Mouse (Mus musculus): Measurements from ENCODE around the gene Dnaja3.

DNA sequence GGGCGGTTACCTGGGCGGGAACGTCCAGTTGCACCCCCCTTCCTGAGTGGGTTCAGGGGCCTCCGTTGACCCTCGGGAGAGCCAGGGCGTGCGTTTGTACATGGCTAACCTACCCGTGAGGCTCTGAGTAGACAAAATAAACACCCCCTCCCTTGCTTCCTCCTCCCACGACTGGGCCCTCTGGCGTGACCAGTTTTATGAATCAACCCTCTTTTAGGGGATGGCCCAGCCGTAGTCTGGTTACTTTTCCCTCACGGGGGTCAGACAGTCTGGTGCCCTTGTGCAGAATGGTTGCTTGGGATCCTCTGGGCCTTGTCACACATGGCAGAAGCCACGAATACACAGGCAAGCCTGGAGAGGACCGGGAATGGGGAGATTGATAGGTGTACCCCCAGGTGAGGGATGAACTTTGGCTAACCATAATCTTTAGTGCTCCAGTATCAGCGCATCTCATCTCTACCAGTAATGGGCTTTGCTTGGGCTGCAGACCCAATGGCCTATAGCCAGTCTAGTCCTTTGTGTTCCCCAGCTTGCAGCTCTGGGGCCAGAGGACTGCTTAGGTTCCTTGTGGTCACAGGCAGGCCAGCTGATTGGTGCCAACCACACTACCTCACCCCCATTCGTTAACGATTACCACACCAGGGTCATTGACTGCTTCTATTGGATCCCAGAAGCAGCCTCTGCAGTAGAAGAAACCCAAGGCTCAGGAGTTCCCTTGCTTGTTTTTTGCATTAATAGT lies 647 bp downstream of the Dnaja3 start:
- no peak for TF ChIP-seq CTCF (IDR thresholded peaks at IDR 0.05; ENCODE audit: low read depth)
- no peak for TF ChIP-seq EP300 (IDR thresholded peaks at IDR 0.05; ENCODE audit: low read depth)

Measured in heart, postnatal 0 days (tissue).